Mouse (Mus musculus) ES-E14 (cell line): ENCODE data around the gene Unc93b1.

Experiments
- MAFK ChIP-seq: IDR thresholded peaks from 2 replicates; pipeline ENCODE4 v1.6.1; 2014; ENCODE audit warnings: mild to moderate bottlenecking, low read depth, low read length, inconsistent platforms; ENCODE audit not compliant: insufficient read depth
- ZC3H11A ChIP-seq: IDR thresholded peaks from 2 replicates; pipeline ENCODE4 v1.6.1; 2012; ENCODE audit warnings: low read depth, mild to moderate bottlenecking, inconsistent platforms, low read length, borderline replicate concordance

DNA sequence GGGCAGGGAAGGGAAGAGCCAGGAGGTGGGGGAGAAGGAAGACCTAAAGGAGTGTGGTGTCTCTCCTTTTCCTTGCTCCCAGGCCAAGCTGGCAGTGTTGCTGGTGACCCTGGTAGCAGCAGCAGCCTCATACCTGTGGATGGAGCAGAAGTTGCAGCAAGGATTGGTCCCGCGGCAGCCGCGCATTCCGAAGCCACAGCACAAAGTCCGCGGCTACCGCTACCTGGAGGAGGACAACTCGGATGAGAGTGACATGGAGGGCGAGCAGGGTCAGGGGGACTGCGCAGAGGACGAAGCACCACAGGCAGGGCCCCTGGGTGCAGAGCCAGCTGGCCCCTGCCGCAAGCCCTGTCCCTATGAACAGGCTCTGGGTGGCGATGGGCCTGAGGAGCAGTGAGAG lies 13.6 kb downstream of the Unc93b1 start:
- TF ChIP-seq ZC3H11A (no peak), MAFK (no peak)
